Mouse (Mus musculus) testis, adult 2 months (tissue): ENCODE results near the gene Slmap.

Experiments
- CTCF ChIP-seq: fragments of 200-500 bp; IDR thresholded peaks from 2 replicates; pipeline ENCODE4 v1.5.1; 2012; ENCODE audit warnings: low read depth, mild to moderate bottlenecking, inconsistent platforms, low read length, moderate library complexity; ENCODE audit not compliant: control insufficient read depth, insufficient read depth, insufficient replicate concordance
- POLR2A ChIP-seq: fragments of 200-500 bp; IDR thresholded peaks from 2 replicates; pipeline ENCODE4 v1.6.1; 2012; ENCODE audit warnings: low read depth, mild to moderate bottlenecking, inconsistent platforms, low read length, moderate library complexity; ENCODE audit not compliant: control insufficient read depth

DNA sequence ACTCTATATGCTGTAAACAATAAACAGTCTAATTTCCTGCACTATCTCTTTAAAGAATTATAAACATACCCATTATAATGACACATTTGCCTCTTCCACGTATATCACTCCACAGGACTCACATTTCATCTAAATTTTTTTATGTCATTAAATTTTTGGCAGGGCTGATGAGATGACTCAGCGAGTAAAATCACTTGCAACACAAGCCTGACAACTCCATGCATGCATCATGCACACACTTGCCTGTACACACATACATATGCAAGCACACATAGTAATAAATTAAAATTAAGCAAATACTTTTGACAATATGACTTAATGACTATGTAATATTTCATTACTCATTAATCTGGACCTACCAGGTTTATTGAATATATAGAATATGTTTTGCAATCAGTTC, 24.2 kb downstream of the Slmap start:
- no peak for TF ChIP-seq CTCF
- TF ChIP-seq POLR2A, result no peak
